Mouse (Mus musculus) gastrocnemius, postnatal 10 days (tissue): ENCODE measurements around the gene 5730596B20Rik. TPM values are rescaled to one million over a fixed set of nuclear protein-coding genes. Genes with fewer than 3 reads are reported as not detected.
A peak's percentile ranks its signal among the peaks of the same experiment; 100 is the strongest.

ENCODE experiments used
- DNase-seq: peaks from one replicate; pipeline ENCODE4 v3.0.0; 2021; ENCODE audit warnings: mixed read lengths
- microRNA-seq, 2 experiments: library from miRNA; unstranded; fragments of <30 nt; microRNA quantifications; one replicate each; pipeline ENCODE4 v1.2.0; 2021
- total RNA-seq, 2 experiments: library from RNA; stranded (reverse); gene quantifications; 2 replicates each; pipeline ENCODE4 v1.2.3; 2021

The 5730596B20Rik gene
- total RNA-seq, 2 experiments from 2014 or later = 0.12 to 0.25 TPM

DNA sequence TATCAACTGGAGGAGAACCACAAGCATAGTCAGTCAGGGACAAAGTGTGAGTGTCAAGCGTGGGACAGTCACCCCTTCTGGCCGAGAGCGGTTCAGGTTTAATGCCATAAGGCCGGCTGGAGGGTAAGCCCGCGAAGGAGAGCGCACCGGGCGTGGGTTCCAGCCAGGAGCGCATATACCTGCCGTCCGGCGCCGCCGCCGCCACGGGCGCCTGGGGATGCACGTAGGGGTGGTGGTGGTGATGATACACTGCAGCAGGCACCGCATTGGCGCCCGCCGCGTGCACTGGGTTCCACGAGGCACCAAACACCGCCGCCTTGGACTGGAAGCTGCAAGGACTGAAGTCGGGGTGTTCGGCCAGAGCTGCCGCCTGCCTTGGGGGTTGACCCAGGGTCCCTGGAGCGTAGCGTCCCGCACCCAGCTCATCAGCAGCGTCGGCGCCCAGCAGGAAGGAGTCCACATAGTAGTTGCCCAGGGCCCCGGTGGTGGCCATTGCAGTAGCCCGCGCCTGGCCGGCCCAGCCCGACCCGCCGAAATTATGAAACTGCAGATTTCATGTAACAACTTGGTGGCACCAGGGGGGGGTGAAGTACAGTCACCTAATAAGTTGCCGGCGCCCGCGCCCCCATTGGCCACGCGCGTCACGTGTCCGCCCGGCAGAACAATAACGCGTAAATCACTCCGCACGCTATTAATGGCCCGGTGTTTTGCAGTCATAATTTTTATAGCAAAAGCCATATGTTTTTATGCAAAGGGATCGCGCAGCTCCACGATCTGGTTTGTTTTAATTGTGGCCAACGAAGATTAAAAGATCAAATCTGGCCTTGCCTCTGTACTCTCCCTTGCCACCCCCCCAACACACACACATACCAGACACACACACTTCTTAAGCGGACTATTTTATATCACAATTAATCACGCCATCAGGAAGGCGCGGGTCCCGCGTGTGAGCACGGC is 48.6 kb downstream of the 5730596B20Rik start:
- peak; percentile 85 for DNase-seq

DNA sequence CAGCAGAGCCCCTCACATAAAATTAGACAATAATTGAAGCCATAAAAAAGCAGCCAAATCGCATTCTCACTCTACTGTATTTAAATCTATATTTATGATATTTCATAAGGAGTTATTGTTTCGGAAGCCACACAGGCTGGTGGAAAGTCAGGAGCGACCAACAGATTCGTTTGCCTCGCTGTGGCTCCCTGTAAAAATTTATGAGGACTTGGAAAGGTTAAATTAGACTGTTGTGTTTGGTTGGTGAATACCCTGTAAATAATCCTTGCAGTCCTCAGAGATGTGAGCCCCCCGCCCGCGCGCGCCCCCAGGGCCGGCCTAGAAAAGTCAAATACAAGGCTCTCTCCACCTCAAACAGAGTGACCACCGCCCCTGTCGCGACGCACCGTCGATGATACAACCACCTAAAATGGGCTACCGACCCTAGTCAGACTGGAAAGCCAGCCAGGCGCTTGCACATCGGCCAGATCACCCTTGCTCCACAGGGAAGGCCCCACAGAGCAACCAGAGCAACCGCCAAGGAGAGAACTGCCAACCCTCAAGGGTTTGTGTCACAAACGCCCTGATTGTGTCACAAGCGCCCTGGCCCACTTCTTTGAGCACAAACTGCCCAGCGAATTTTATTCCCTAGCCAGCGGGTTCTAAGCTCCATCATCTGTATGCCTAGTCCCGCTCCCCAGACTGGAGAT is 49.4 kb downstream of the 5730596B20Rik start:
- DNase-seq = peak; percentile 42

DNA sequence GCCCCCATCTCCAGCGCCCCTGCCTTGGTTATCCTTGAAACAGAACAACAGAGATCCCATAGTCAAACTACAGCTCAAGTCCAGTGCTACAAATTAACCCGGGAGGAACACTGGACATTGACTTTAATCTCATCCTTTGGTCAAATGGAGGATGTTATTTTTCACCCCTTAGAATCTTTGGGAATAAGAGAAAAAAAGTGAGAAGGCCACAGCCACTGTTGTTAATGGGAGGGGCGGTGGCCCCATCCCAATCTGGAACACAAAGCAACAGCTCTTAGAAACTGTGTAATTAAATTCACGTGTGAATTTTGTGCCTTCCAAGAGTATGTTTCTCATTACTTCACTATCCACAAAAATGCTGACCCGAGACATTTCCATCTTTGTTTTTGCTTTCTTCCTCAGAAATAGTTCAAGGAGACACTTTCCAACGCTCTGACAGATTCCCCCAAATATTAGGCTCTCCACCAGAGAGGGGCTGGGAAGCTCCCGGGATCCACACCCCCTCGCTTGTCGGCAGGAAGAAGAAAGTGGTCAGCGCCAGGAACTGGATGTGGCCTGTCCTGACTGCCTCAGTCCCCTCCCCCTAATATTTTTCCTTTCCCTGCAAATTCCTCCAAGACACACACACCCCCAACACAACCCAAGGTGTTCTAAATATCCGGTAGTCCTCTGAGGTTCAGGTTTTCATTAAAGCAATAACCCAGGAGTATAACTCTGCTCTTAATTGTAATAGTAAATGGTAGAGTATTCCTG is 50.3 kb downstream of the 5730596B20Rik start:
- DNase-seq = no peak

DNA sequence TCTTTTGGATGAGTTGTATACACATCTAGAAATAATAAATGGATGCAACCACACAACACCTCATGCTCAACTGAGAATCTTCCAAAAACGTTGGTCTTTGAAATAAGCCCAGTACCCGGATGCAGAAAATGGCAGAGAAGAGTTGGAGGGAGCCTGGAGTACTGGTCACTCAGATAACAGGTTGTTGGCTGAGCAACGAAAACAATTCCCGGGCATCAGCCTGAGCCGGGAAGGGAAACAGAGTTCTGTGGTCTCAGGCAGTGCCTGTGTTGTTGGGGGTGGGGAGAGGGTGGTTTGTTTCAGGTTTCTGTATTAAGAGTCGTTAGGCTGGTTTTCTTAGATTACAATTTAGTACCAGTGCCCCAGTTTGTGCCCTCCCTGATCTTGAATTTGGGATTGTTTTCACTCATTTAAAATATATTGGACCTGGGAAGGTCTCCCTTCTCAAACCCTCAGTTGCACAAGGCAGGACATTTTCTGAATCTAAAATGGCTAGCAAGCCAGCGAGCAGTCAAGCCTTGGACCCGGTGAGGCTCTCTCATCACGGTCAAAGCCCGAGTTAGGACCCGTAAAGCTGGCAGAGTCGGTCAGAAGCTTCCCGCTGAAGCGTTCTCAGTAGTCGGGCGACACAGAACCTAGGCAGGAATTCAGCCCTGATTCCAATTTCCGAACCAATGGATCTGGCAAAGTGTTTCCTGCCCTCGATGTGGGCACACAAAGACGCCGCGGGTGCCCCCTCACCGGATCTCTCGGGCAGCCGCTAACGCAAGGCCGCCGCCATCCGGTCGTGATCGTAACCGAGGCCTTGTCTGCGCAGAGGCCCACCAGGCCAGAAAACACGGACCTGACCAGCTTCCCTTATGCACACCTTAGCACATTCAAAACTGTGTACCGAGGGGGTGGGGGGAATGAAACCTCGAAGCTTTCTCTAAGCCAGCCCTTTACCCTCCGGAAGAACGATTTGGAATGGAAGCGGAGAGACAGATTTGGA is 51.5 kb downstream of the 5730596B20Rik start:
- DNase-seq = peak; percentile 61

DNA sequence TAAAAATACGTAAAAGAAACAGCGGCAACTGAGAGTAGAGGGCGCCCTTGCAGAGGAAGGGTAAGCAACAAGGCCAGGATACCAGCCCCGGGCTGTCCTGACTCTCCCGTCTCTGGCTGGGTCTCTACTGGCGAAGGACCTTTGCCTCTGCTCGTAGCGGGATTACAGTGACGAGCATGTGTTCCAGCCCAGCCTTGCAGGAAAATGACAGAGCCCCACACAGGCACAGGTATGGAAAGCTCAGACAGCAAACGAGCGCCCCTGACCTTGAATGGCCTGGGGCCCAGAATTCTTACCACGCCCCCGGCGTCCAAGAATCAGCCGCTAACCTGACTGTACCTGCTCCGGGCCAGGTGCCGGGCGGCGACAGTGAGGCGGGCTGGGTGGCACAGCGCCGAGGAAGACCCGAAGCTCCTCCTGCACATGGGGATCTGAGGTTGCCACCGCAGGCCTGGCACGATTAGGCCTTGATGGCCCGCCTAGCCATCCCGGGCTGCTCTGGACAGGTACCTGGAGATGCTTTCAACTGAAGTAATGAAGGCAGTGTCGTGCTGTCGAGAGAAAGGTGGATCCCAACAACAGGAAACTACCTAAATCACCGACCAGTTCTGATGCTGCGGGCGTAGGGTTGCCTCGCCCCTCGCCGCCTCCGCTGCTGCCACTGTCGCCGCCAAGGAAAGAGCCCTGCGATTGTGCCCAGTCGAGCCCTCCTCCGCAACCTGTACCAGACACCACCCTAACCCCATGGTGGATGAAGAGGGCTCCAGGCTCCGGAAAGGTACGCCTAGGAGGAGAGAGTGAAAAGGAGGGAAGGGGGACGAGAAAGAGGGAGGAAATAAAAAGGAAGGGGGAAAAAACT is 52.5 kb downstream of the 5730596B20Rik start:
- DNase-seq = peak; percentile 54

Small RNA genes within 50 kb of the gene (microRNA-seq; reads per million reads assigned to microRNA genes)
- gene Mir196b = 9,254 to 10,330 reads per million in 2 experiments

Other genes with a start within 250 kb of the 5730596B20Rik start
- gene Skap2, start 164.9 kb upstream of the 5730596B20Rik start, total RNA-seq = 1 to 10 TPM; 6.1 to 9.1 TPM
- gene Hoxa1, start 19.2 kb upstream of the 5730596B20Rik start, total RNA-seq = under 1 TPM in 1 of 2 experiments, not detected in 1; 0.18 TPM
- 1 to 10 TPM in 1 of 2 experiments, under 1 TPM in 1; 0.87 to 1.4 TPM for gene Hoxa2, start 12.7 kb upstream of the 5730596B20Rik start, total RNA-seq
- gene Hoxa4, start 14.3 kb downstream of the 5730596B20Rik start, total RNA-seq = 1 to 10 TPM; 7.5 to 8.5 TPM
- 1 to 10 TPM; 2.6 to 3.7 TPM for gene Hoxa5, start 27.1 kb downstream of the 5730596B20Rik start, total RNA-seq
- 1 to 10 TPM; 1.6 to 2.2 TPM for gene Hoxa6, start 31.2 kb downstream of the 5730596B20Rik start, total RNA-seq
- gene Hoxa3, start 35.8 kb downstream of the 5730596B20Rik start, total RNA-seq = 1 to 10 TPM; 2.0 to 5.0 TPM
- gene Gm28308, start 35.8 kb downstream of the 5730596B20Rik start, total RNA-seq = not detected
- 1 to 10 TPM; 9.4 to 9.7 TPM for gene Hoxa7, start 44.4 kb downstream of the 5730596B20Rik start, total RNA-seq
- gene Hoxa9, start 53.6 kb downstream of the 5730596B20Rik start, total RNA-seq = 10 to 100 TPM in 1 of 2 experiments, 1 to 10 TPM in 1; 7.8 to 11.2 TPM
- 10 to 100 TPM; 30.2 to 30.8 TPM for gene Hoxa10, start 63.4 kb downstream of the 5730596B20Rik start, total RNA-seq
- 1 to 10 TPM; 4.4 to 5.6 TPM for gene Hoxa11, start 68.3 kb downstream of the 5730596B20Rik start, total RNA-seq
- 1 to 10 TPM; 1.3 to 1.6 TPM for gene Hoxa13, start 83.4 kb downstream of the 5730596B20Rik start, total RNA-seq
- gene Evx1, start 136.0 kb downstream of the 5730596B20Rik start, total RNA-seq = not detected